Mouse (Mus musculus): ENCODE data around the gene Gm10190. TPM values are rescaled to one million over a fixed set of nuclear protein-coding genes. Genes with fewer than 3 reads are reported as not detected.

The Gm10190 gene
- polyA plus RNA-seq, 1 experiment from 2014 or later, result 1.3 TPM

DNA sequence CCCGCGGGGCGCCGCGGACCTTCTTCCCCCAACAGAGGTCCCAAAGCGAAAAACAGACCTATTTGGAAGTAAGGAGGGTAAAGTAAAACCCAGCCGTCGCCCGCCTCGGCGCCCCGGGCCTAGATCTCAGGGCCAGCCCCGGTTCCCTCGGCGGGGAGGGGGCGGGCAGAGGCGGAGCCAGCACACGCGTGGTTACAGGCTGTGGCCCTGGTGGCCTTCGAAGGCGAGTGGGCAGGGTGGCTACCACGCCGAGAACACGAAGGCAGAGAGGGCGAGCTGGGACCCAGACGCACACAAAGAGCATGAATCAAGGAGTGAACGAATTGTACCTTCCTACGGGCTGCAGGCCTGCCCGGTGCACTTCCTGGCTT lies 370 bp upstream of the Gm10190 start:
- 23% methylated on average over 28 of the region's 29 CpGs for WGBS
- no peak overlapping the region for H3K27ac ChIP-seq (ENCODE audit: low read length)

GRCm38 (mm10) chr17:80368606-80369005 lies 4.7 kb downstream of the Gm10190 start:
- Histone ChIP-seq H3K4me2 (ENCODE audit: low read depth, low read length) (no peak overlapping the region), H3K27ac (ENCODE audit: low read length) (no peak overlapping the region), H3K9ac (ENCODE audit: low read depth, low read length) (no peak overlapping the region), H3K36me3 (ENCODE audit: control insufficient read depth, insufficient read depth, low read length) (no peaks in the 10 kb centered on the region), H3K4me3 (ENCODE audit: low read length) (no peak overlapping the region), H3K4me1 (ENCODE audit: control insufficient read depth, insufficient read depth, low read length) (no peaks in the 10 kb centered on the region; the same call in 1 of the 2 replicates), H3K27me3 (replicated peaks; ENCODE audit: control insufficient read depth, insufficient read depth, low read length) (no peaks in the 10 kb centered on the region), H3K9me3 (ENCODE audit: control insufficient read depth, low read length) (no peaks in the 10 kb centered on the region)
- ATAC-seq, result no peak
- WGBS, result 83% methylated on average over 9 of the region's 9 CpGs

More for the DNA sequence above, 370 bp upstream of the Gm10190 start:
- Histone ChIP-seq H3K36me3 (ENCODE audit: control insufficient read depth, insufficient read depth, low read length) (no peaks in the 10 kb centered on the region), H3K4me2 (ENCODE audit: low read depth, low read length) (peak overlapping the region; percentile 97), H3K4me1 (ENCODE audit: control insufficient read depth, insufficient read depth, low read length) (no peaks in the 10 kb centered on the region; the same call in 1 of the 2 replicates), H3K9ac (ENCODE audit: low read depth, low read length) (peak overlapping the region; percentile 81), H3K4me3 (ENCODE audit: low read length) (peak overlapping the region; percentile 56), H3K9me3 (ENCODE audit: control insufficient read depth, low read length) (no peaks in the 10 kb centered on the region), H3K27me3 (replicated peaks; ENCODE audit: control insufficient read depth, insufficient read depth, low read length) (no peaks in the 10 kb centered on the region; the same call in 1 of the 2 replicates)
- ATAC-seq, result peak; percentile 75

GRCm38 (mm10) chr17:80367276-80367675 lies 6.1 kb downstream of the Gm10190 start:
- Histone ChIP-seq H3K9me3 (ENCODE audit: control insufficient read depth, low read length) (no peaks in the 10 kb centered on the region), H3K36me3 (ENCODE audit: control insufficient read depth, insufficient read depth, low read length) (no peaks in the 10 kb centered on the region), H3K4me2 (ENCODE audit: low read depth, low read length) (no peak overlapping the region), H3K9ac (ENCODE audit: low read depth, low read length) (no peak overlapping the region), H3K27ac (ENCODE audit: low read length) (no peak overlapping the region), H3K4me1 (ENCODE audit: control insufficient read depth, insufficient read depth, low read length) (no peaks in the 10 kb centered on the region), H3K4me3 (ENCODE audit: low read length) (no peak overlapping the region), H3K27me3 (replicated peaks; ENCODE audit: control insufficient read depth, insufficient read depth, low read length) (no peaks in the 10 kb centered on the region)
- no peak for ATAC-seq
- 88% methylated on average over 5 of the region's 5 CpGs for WGBS

DNA sequence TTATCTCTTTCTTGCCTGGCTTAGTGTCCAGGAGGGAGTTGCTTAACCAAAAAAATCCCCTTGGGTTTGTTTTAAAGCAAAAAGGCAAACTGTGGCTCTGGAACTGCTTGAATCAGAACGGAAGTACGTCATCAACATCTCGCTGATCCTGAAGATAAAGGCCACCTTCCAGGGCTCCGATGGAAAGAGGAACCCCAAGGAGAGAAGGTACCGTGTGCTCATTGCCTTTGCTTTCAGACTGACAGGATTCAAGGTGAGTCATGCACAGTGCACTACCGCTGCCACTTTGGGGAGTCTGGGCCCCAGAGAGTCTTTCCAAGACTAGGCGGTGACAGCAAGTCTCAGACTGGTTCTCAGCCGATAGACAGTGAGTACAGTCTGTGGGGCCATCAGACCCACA lies 13.1 kb downstream of the Gm10190 start:
- H3K27ac ChIP-seq (ENCODE audit: low read length), result no peak overlapping the region
- H3K9ac ChIP-seq (ENCODE audit: low read depth, low read length), result no peak overlapping the region
- H3K4me3 ChIP-seq (ENCODE audit: low read length), result no peak overlapping the region
- no peaks in the 10 kb centered on the region for H3K4me1 ChIP-seq (ENCODE audit: control insufficient read depth, insufficient read depth, low read length)
- H3K36me3 ChIP-seq (ENCODE audit: control insufficient read depth, insufficient read depth, low read length), result no peaks in the 10 kb centered on the region
- H3K9me3 ChIP-seq (ENCODE audit: control insufficient read depth, low read length), result no peaks in the 10 kb centered on the region
- H3K4me2 ChIP-seq (ENCODE audit: low read depth, low read length), result no peak overlapping the region
- whole genome bisulfite sequencing, result 85% methylated on average over 8 of the region's 8 CpGs
- no peak for ATAC-seq
- no peaks in the 10 kb centered on the region for H3K27me3 ChIP-seq (replicated peaks; ENCODE audit: control insufficient read depth, insufficient read depth, low read length)

- ATAC-seq, result no peak
These were observed 26.1 kb downstream of the Gm10190 start for GRCm38 (mm10) chr17:80347234-80347633.

GRCm38 (mm10) chr17:80346591-80347125 lies 26.7 kb downstream of the Gm10190 start:
- Histone ChIP-seq H3K9ac (ENCODE audit: low read depth, low read length) (no peak overlapping the region), H3K27ac (ENCODE audit: low read length) (no peak overlapping the region), H3K4me3 (ENCODE audit: low read length) (no peak overlapping the region), H3K4me1 (ENCODE audit: control insufficient read depth, insufficient read depth, low read length) (no peaks in the 10 kb centered on the region), H3K27me3 (replicated peaks; ENCODE audit: control insufficient read depth, insufficient read depth, low read length) (no peaks in the 10 kb centered on the region), H3K4me2 (ENCODE audit: low read depth, low read length) (no peak overlapping the region), H3K36me3 (ENCODE audit: control insufficient read depth, insufficient read depth, low read length) (no peaks in the 10 kb centered on the region), H3K9me3 (ENCODE audit: control insufficient read depth, low read length) (no peaks in the 10 kb centered on the region)
- no peak for ATAC-seq
- 64% methylated on average over 11 of the region's 11 CpGs for WGBS

More at GRCm38 (mm10) chr17:80347234-80347633, 26.1 kb downstream of the Gm10190 start:
- 56% methylated on average over 6 of the region's 6 CpGs for WGBS
- H3K36me3 ChIP-seq (ENCODE audit: control insufficient read depth, insufficient read depth, low read length), result no peaks in the 10 kb centered on the region
- H3K4me2 ChIP-seq (ENCODE audit: low read depth, low read length), result no peak overlapping the region
- no peak overlapping the region for H3K4me3 ChIP-seq (ENCODE audit: low read length)
- H3K9me3 ChIP-seq (ENCODE audit: control insufficient read depth, low read length), result no peaks in the 10 kb centered on the region
- H3K4me1 ChIP-seq (ENCODE audit: control insufficient read depth, insufficient read depth, low read length), result no peaks in the 10 kb centered on the region
- no peaks in the 10 kb centered on the region for H3K27me3 ChIP-seq (replicated peaks; ENCODE audit: control insufficient read depth, insufficient read depth, low read length)
- H3K9ac ChIP-seq (ENCODE audit: low read depth, low read length), result no peak overlapping the region
- H3K27ac ChIP-seq (ENCODE audit: low read length), result no peak overlapping the region

- WGBS, result 78% methylated on average over 4 of the region's 4 CpGs
- H3K36me3 ChIP-seq (ENCODE audit: control insufficient read depth, insufficient read depth, low read length), result no peaks in the 10 kb centered on the region
- H3K4me3 ChIP-seq (ENCODE audit: low read length), result no peak overlapping the region
- H3K9me3 ChIP-seq (ENCODE audit: control insufficient read depth, low read length), result no peaks in the 10 kb centered on the region
- H3K4me1 ChIP-seq (ENCODE audit: control insufficient read depth, insufficient read depth, low read length), result no peaks in the 10 kb centered on the region
- H3K9ac ChIP-seq (ENCODE audit: low read depth, low read length), result no peak overlapping the region
- no peak overlapping the region for H3K27ac ChIP-seq (ENCODE audit: low read length)
- H3K4me2 ChIP-seq (ENCODE audit: low read depth, low read length), result no peak overlapping the region
- no peaks in the 10 kb centered on the region for H3K27me3 ChIP-seq (replicated peaks; ENCODE audit: control insufficient read depth, insufficient read depth, low read length)
- no peak for ATAC-seq
These were observed 28.1 kb downstream of the Gm10190 start for GRCm38 (mm10) chr17:80345277-80345676.

- Histone ChIP-seq H3K9ac (ENCODE audit: low read depth, low read length) (no peak overlapping the region), H3K27ac (ENCODE audit: low read length) (no peak overlapping the region), H3K27me3 (replicated peaks; ENCODE audit: control insufficient read depth, insufficient read depth, low read length) (no peaks in the 10 kb centered on the region), H3K4me2 (ENCODE audit: low read depth, low read length) (no peak overlapping the region), H3K4me1 (ENCODE audit: control insufficient read depth, insufficient read depth, low read length) (no peaks in the 10 kb centered on the region), H3K36me3 (ENCODE audit: control insufficient read depth, insufficient read depth, low read length) (no peaks in the 10 kb centered on the region), H3K4me3 (ENCODE audit: low read length) (no peak overlapping the region), H3K9me3 (ENCODE audit: control insufficient read depth, low read length) (no peaks in the 10 kb centered on the region)
- no peak; the same call in 1 of the 2 replicates for ATAC-seq
- WGBS, result 62% methylated on average over 2 of the region's 2 CpGs
These were observed 41.0 kb downstream of the Gm10190 start for GRCm38 (mm10) chr17:80332386-80332785.

DNA sequence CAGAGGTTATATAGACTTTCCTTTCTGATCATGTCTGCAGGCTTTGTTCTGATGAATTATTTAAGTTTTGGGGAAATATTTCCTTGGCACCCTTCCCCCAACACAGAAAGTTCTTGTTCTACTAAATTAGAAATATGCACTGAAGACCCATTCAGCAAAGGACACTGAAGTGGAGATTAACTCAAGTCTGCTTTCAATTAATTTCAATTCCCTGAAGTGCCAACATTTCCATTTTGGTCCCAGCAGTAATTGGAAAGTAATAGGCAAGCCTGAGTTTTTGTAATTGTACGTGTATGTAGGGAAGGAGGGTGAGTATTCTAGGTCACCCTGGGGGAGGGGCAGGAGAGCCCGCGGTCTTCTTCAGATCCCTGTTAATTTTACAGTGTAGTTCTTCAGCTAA lies 46.9 kb downstream of the Gm10190 start:
- 81% methylated on average over 3 of the region's 3 CpGs for WGBS
- H3K27ac ChIP-seq (ENCODE audit: low read length), result no peak overlapping the region
- H3K4me2 ChIP-seq (ENCODE audit: low read depth, low read length), result no peak overlapping the region
- no peak for ATAC-seq
- H3K4me1 ChIP-seq (ENCODE audit: control insufficient read depth, insufficient read depth, low read length), result no peaks in the 10 kb centered on the region
- H3K27me3 ChIP-seq (replicated peaks; ENCODE audit: control insufficient read depth, insufficient read depth, low read length), result no peaks in the 10 kb centered on the region
- H3K4me3 ChIP-seq (ENCODE audit: low read length), result no peak overlapping the region
- no peaks in the 10 kb centered on the region for H3K36me3 ChIP-seq (ENCODE audit: control insufficient read depth, insufficient read depth, low read length)
- H3K9ac ChIP-seq (ENCODE audit: low read depth, low read length), result no peak overlapping the region
- H3K9me3 ChIP-seq (ENCODE audit: control insufficient read depth, low read length), result no peaks in the 10 kb centered on the region

- no peaks in the 10 kb centered on the region for H3K9me3 ChIP-seq (ENCODE audit: control insufficient read depth, low read length)
- H3K4me1 ChIP-seq (ENCODE audit: control insufficient read depth, insufficient read depth, low read length), result no peaks in the 10 kb centered on the region
- H3K4me2 ChIP-seq (ENCODE audit: low read depth, low read length), result no peak overlapping the region
- 51% methylated on average over 5 of the region's 5 CpGs for WGBS
- no peaks in the 10 kb centered on the region for H3K36me3 ChIP-seq (ENCODE audit: control insufficient read depth, insufficient read depth, low read length)
- ATAC-seq, result no peak
- no peak overlapping the region for H3K9ac ChIP-seq (ENCODE audit: low read depth, low read length)
- no peaks in the 10 kb centered on the region for H3K27me3 ChIP-seq (replicated peaks; ENCODE audit: control insufficient read depth, insufficient read depth, low read length)
- H3K4me3 ChIP-seq (ENCODE audit: low read length), result no peak overlapping the region
- no peak overlapping the region for H3K27ac ChIP-seq (ENCODE audit: low read length)
These were observed 47.9 kb downstream of the Gm10190 start for GRCm38 (mm10) chr17:80325456-80325855.
